ENCODE assay signal across 14 mouse cellular contexts in genomic region chr3:60742232-60742631, GRCm38 (mm10).
"Had no signal": no experiment of that assay in that cellular context is flagged by ENCODE, and none has a peak within 500 bp of the region (broad histone marks: within the 10 kb centered on the region; RNA-seq: fewer than 3 reads in every experiment).

No protein-coding gene starts in this region.

- H3K4me2 ChIP-seq: limb, embryonic 15.5 days; liver, embryonic 12.5 days; midbrain, embryonic 11.5 days; midbrain, embryonic 15.5 days; neural tube, embryonic 13.5 days had no signal

- H3K9ac ChIP-seq: limb, embryonic 15.5 days; liver, embryonic 12.5 days; midbrain, embryonic 15.5 days; neural tube, embryonic 13.5 days had no signal

- H3K4me3 ChIP-seq: limb, embryonic 15.5 days; liver, embryonic 12.5 days; megakaryocyte, embryonic 14.5 days; midbrain, embryonic 15.5 days; neural tube, embryonic 13.5 days had no signal

- ATAC-seq: intestine, postnatal 0 days; liver, embryonic 12.5 days; midbrain, embryonic 15.5 days had no signal

- H3K4me1 ChIP-seq: limb, embryonic 15.5 days; megakaryocyte, embryonic 14.5 days; midbrain, embryonic 15.5 days; neural tube, embryonic 13.5 days had no signal

- DNase-seq: kidney, adult 8-10 months; kidney, postnatal 25 days; layer of hippocampus, postnatal 36 days; right cerebral cortex, adult 18-20 months; right cerebral cortex, postnatal 25 days; thymus, adult 2 months; thymus, postnatal 36 days had no signal

- H3K27me3 ChIP-seq: limb, embryonic 15.5 days; liver, embryonic 12.5 days; megakaryocyte, embryonic 14.5 days; midbrain, embryonic 15.5 days; neural tube, embryonic 13.5 days had no signal

- H3K27ac ChIP-seq: limb, embryonic 15.5 days; liver, embryonic 12.5 days; midbrain, embryonic 15.5 days; neural tube, embryonic 13.5 days had no signal

- H3K36me3 ChIP-seq: limb, embryonic 15.5 days; liver, embryonic 12.5 days; midbrain, embryonic 15.5 days; neural tube, embryonic 13.5 days had no signal

- H3K9me3 ChIP-seq: limb, embryonic 15.5 days; liver, embryonic 12.5 days; midbrain, embryonic 15.5 days; neural tube, embryonic 13.5 days had no signal
